Mouse (Mus musculus) bone marrow, adult 2 months (tissue): Measurements from ENCODE around the gene Gm11037.

ENCODE experiments used
- CTCF ChIP-seq: fragments of 200-500 bp; IDR thresholded peaks from 2 replicates; pipeline ENCODE4 v1.5.1; 2011; ENCODE audit warnings: low read length, control low read depth; ENCODE audit not compliant: control insufficient read depth, insufficient read depth
- POLR2A ChIP-seq: fragments of 200-500 bp; IDR thresholded peaks from 2 replicates; pipeline ENCODE4 v1.6.1; 2011; ENCODE audit warnings: low read depth, mild to moderate bottlenecking, control low read depth, low read length, borderline replicate concordance; ENCODE audit not compliant: control insufficient read depth

DNA sequence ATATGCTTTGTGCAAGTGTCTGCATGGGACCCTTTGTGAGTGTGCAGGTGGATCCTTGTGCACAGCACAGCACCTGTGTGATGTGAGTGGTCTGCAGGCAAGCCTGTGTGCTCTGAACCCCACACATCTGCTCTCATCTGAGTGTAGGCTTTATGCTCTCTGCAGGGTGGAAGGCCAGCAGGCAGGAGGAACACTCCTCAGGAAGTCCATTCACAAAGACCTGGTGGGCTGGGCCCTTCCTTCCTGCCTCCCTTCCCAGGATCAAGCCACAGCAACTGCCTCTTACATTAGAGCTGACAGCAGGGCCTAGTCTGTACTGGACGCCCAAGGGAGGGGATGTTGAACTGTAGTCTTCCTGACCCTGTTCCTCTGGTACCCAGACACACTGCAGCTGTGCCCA, 1.1 kb downstream of the Gm11037 start:
- TF ChIP-seq CTCF (no peak), POLR2A (no peak)
